Mouse (Mus musculus) telencephalon, adult 2 months (tissue): ENCODE measurements around the gene Cenpo.

Source experiments
- DNase-seq: peaks from one replicate; pipeline ENCODE4 v3.0.0-alpha.2; 2011; ENCODE audit warnings: low read depth, low spot score

Gene Cenpo

GRCm38 (mm10) chr12:4150936-4151335, 83.2 kb downstream of the Cenpo start:
- peak; percentile 13 for DNase-seq
